Mouse (Mus musculus): ENCODE results near the gene AU022252.

AU022252 gene

GRCm38 (mm10) chr4:119244468-119245240 lies 12.1 kb upstream of the AU022252 start:
- peak; percentile 78 to 81 for DNase-seq (ENCODE audit: low spot score in 2 of 2)

GRCm38 (mm10) chr4:119242571-119242970 lies 10.1 kb upstream of the AU022252 start:
- no peak for DNase-seq (ENCODE audit: low spot score in 2 of 2)

GRCm38 (mm10) chr4:119241664-119242063 lies 9.2 kb upstream of the AU022252 start:
- DNase-seq (ENCODE audit: low spot score in 2 of 2), result peak; percentile 60 to 66

DNA sequence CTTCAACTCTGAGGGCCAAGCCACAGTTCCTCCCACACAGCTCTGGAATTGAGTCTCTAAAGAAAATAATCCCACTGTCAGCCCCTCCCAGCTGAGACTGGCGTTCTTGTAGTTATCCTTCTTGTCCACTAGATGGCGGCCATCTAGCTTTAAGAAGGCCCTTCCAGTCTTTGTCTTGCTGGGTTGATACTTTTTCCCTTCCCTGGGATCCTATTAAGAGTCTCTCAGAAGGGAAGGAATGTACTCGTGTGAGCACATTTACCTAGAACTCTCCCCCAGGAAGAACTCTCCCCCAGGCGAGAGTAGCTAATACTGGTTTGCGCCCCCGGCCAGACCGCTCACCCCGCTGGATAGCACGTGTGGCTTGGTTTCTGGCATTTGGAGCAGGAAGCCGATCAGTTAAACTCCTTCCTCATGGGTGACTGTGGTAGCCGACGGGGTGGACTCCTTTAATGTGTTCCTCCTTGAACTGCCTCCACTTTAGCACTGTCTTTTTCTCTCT lies 6.7 kb upstream of the AU022252 start:
- peak in 1 of 2 experiments; percentile 51 for DNase-seq (ENCODE audit: low spot score in 2 of 2)

DNA sequence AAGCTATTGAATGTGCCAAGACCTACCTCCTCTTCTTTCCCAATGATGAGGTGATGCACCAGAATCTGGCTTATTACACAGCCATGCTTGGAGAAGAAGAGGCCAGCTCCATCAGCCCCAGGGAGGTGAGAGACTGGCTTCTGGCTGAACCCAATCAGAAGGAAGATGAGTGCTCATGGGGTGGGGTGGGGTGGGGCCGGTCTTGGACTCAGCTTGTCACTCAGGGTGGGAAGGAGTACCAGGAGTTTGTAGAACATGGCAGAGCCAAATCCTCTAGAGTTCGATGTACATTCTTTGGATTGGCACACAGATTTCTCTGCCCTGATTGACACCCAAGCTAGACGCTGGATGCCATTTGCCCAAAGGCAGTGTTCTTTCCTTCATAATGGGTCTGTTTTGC lies 6.1 kb upstream of the AU022252 start:
- DNase-seq (ENCODE audit: low spot score in 2 of 2), result no peak

GRCm38 (mm10) chr4:119234348-119234747 lies 1.8 kb upstream of the AU022252 start:
- no peak for DNase-seq (ENCODE audit: low spot score in 2 of 2)

GRCm38 (mm10) chr4:119233256-119233901 lies 867 bp upstream of the AU022252 start:
- peak; percentile 52 to 67 for DNase-seq (ENCODE audit: low spot score in 2 of 2)

- DNase-seq (ENCODE audit: low spot score in 2 of 2), result no peak
Measured at GRCm38 (mm10) chr4:119226751-119227150, 5.8 kb downstream of the AU022252 start.

GRCm38 (mm10) chr4:119225719-119226118 lies 6.8 kb downstream of the AU022252 start:
- DNase-seq (ENCODE audit: low spot score in 2 of 2), result no peak

DNA sequence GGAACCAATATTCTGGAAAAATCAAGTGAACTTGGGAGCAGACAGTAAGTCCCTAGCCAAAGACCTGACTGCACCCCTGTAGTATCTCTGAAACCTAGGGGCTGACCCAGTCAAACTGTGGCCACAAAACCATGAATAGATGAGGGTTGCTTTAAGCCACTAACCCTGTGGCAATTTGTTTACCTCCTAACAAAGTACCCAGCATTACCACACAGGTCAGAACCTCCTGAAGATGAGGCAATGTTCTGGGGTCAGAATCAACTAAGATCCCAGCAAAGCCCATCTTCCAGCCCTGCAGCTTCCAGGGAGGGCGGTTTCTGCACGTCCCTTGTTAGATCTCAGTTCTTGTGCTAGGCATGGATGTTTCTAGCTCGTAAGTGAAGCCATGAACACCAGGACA lies 8.0 kb downstream of the AU022252 start:
- DNase-seq (ENCODE audit: low spot score in 2 of 2), result no peak

DNA sequence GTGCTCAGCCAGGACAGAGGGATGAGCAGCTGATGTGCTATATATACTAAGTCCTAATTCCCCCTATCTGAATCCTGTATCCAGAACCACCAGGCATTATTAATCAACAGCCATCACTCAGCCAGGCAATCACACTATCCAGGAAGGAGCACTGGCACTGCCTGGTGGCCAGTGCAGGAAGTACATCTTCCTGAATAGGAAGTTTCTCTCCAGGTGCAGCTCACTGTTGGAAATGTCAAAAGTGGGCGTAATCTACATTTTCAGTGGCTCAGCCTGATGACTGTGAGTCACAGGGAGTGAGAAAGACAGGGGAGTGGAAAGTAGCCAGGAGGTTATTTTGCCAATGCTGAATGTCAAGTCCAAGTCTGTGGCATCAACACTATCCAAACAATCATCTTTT lies 8.8 kb downstream of the AU022252 start:
- peak in 1 of 2 experiments; percentile 26 for DNase-seq (ENCODE audit: low spot score in 2 of 2)

DNA sequence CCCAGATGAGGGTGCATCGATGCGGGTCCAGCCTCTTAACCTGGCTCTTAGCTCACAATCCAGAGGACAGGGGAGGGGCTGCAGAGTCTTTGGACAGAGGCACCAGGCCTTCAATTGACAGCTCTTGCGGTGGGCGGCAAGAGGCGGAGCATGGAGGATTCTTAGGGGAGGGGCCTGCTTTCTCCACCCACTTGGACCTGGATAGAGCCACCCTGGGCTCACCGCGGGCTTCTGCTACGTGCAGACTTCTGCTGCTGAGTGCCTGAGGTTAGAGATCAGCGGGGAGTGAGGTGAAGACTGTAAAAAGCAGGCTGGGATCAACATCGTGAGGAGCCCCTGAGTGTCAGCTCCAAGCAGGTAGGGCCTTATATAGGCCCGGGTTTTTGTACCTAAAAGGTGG lies 14.3 kb downstream of the AU022252 start, which contains the start of gene Tmem269:
Gene Tmem269, minus strand, starts transcription at position 49 of the 400 bp plus-strand sequence.
- DNase-seq (ENCODE audit: low spot score in 2 of 2), result no peak

DNA sequence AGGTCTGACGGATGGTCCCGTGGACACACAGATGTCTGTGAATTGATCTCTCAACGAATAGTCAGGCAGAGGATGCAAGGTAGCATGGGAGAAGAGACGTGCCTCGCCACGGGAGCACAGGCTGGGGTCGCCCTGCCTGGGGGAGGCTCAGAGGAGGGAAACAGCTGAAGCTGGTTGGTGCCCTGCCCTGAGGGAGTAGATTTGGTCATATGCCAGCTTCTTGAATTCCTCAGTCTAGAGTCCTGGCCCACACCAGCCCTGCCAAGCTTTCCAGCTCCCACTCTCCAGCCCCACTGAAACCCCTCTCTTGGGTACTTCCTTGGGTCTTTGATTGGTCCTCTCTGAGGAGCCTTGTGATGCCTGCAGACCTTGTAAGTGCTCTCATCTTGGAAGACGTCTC lies 15.8 kb downstream of the AU022252 start:
- DNase-seq (ENCODE audit: low spot score in 2 of 2), result no peak

- peak; percentile 43 to 72 for DNase-seq (ENCODE audit: low spot score in 2 of 2)
Measured at GRCm38 (mm10) chr4:119204672-119205071, 27.8 kb downstream of the AU022252 start.

- no peak for DNase-seq (ENCODE audit: low spot score in 2 of 2)
Measured at GRCm38 (mm10) chr4:119198105-119198504, 34.4 kb downstream of the AU022252 start.

DNA sequence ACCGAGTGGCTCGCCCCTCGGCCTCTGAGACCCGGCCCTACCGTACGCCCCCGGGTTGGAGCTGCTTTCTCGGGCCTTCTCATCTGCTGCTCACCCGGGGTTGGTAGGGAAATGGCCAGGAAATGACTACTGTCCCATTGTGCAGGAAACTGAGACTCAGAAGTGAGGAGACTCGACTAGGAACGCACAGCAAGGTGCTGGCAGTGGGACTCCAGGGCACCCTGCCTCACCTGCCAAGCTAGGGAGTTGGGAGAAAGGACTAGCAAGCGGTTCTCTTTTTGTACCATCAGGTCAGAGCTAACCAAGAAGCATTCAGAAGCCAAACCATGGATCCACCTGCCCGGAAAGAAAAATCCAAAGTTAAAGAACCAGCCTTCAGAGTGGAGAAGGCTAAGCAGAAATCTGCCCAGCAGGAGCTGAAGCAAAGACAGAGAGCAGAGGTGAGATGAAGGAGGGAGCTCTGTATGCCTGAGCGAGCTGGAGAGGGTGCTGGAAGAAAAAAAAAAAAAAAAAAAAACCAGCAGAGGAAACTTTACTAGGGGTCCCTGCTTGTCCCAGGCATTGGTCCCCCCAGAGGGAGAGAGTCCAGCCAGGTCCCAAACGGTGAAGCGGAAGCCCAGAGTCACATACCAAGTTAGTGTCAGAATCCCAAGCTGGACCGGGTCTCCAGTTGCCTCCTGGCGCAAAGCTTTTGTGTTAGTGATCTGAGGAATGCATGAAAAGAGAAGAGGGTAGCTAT lies 36.8 kb downstream of the AU022252 start:
- DNase-seq (ENCODE audit: low spot score in 2 of 2), result no peak

GRCm38 (mm10) chr4:119194909-119195581 lies 37.5 kb downstream of the AU022252 start, which contains the start of gene Svbp:
Gene Svbp (plus strand): TSS chr4:119195306.
- DNase-seq (ENCODE audit: low spot score in 2 of 2), result peak; percentile 74 to 77

- no peak for DNase-seq (ENCODE audit: low spot score in 2 of 2)
Measured at GRCm38 (mm10) chr4:119192757-119193156, 39.8 kb downstream of the AU022252 start.

DNA sequence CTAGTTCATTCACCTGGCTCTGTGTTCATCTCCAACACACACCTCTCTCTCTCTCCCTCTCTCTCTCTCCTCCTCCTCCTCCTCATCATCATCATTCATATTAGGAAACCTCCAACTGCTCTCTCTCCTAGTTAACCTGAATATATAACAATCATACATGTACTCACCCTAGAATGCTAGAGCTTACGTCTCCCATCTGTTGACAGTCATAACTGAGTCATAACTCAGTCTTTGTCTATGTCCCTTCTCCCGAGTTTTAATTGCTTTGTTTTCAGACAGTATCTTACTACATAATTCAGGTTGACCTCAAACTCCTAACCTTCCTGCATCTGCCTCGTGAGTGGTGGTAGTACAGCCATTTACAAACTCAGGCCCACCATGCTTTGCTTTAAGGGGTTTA lies 41.2 kb downstream of the AU022252 start:
- DNase-seq (ENCODE audit: low spot score in 2 of 2), result no peak

DNA sequence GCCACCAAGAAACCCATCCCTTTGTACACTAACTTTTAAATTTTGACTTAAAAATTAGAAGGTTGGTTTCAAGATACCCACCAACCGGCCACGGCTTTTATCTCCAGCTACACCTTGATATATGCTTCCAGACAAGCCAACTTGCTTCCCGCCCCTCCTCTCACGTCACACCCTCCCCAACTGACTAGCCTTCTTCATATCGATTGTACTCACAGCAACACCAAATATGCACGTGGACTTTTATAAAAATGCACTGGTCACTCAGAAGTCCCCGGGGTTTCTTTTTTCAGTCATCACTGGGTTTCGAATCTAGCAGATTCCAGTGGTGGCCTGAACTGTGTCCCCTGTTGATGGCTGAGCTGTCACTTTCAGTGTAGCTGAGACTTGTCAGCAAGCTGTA lies 41.9 kb downstream of the AU022252 start:
- no peak for DNase-seq (ENCODE audit: low spot score in 2 of 2)

- no peak for DNase-seq (ENCODE audit: low spot score in 2 of 2)
Measured at GRCm38 (mm10) chr4:119189864-119190263, 42.6 kb downstream of the AU022252 start, which contains the start of gene Ermap. Gene Ermap (minus strand): TSS chr4:119190011.

DNA sequence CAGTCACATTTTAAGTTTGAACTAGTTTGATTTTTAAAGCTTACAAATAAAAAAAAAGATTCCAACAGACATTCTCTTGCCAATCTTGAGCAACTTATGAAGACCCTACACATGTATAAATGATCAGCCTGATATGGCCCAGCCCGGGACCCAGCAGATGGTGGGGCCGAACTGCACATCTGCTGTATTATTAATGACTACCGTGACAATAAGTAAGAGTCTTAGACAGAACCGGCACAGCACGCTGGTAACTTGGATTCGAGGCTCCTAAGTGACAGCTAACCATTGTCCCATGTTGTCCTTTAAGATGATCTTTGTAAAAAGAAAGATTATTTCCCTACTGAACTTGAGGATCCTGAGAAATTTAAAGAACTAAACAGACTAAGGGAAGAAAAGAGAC lies 43.1 kb downstream of the AU022252 start:
- DNase-seq (ENCODE audit: low spot score in 2 of 2), result no peak
